Mouse (Mus musculus) kidney, embryonic 15.5 days (tissue): Measurements from ENCODE around the gene Fubp3. TPM values are rescaled to one million over a fixed set of nuclear protein-coding genes. Genes with fewer than 3 reads are reported as not detected.
A peak's percentile ranks its signal among the peaks of the same experiment; 100 is the strongest.

ENCODE experiments used
- ATAC-seq: fragments of 200-750 bp; cut with Nextera tagmentation; replicated peaks from 2 replicates; pipeline ENCODE4 v1.8.0; 2017; ENCODE audit warnings: moderate TSS enrichment; ENCODE audit not compliant: low FRiP score
- H3K27ac ChIP-seq: fragments of 300-500 bp; sonication (generic); 2 replicates; pipeline ENCODE4 v1.5.1; 2015; ENCODE audit warnings: mild to moderate bottlenecking, inconsistent platforms
- H3K27me3 ChIP-seq: fragments of 300-500 bp; sonication (generic); 2 replicates; pipeline ENCODE4 v1.6.1; 2015; ENCODE audit warnings: inconsistent platforms
- H3K36me3 ChIP-seq: fragments of 300-500 bp; sonication (generic); 2 replicates; pipeline ENCODE4 v1.6.1; 2015; ENCODE audit warnings: inconsistent platforms
- H3K4me1 ChIP-seq: fragments of 300-500 bp; sonication (generic); 2 replicates; pipeline ENCODE4 v1.6.1; 2015; ENCODE audit warnings: inconsistent platforms
- H3K4me2 ChIP-seq: fragments of 300-500 bp; sonication (generic); 2 replicates; pipeline ENCODE4 v1.6.1; 2015; ENCODE audit warnings: moderate library complexity, mild to moderate bottlenecking, inconsistent platforms
- H3K4me3 ChIP-seq: fragments of 300-500 bp; sonication (generic); replicated peaks from 2 replicates; pipeline ENCODE4 v1.5.1; 2015; ENCODE audit warnings: mild to moderate bottlenecking, inconsistent platforms
- H3K9ac ChIP-seq: fragments of 300-500 bp; sonication (generic); 2 replicates; pipeline ENCODE4 v1.6.1; 2015; ENCODE audit warnings: mild to moderate bottlenecking, inconsistent platforms
- H3K9me3 ChIP-seq: fragments of 300-500 bp; sonication (generic); replicated peaks from 2 replicates; pipeline ENCODE4 v1.6.1; 2016; ENCODE audit warnings: inconsistent platforms
- WGBS: fragments of 180-500 bp; shearing (Covaris S2); methylation state at CpG from one replicate; pipeline ENCODE4 v1.1.7; 2015; ENCODE audit warnings: mixed read lengths; 5-methylcytosine and 5-hydroxymethylcytosine counted together
- polyA plus RNA-seq: library from polyadenylated mRNA; unstranded; fragments of >200 nt; fragmentation: Nextera tagmentation; extraction: Ambion mirVana; gene quantifications from 2 replicates; pipeline ENCODE4 v1.2.1, GENCODE M21; 2015

Fubp3 gene
- polyA plus RNA-seq, 1 experiment from 2014 or later: 86.4 TPM

GRCm38 (mm10) chr2:31572915-31573635 lies 624 bp downstream of the Fubp3 start:
- H3K4me2 ChIP-seq: peak overlapping the region; percentile 89
- no peak for ATAC-seq

GRCm38 (mm10) chr2:31581617-31582016 lies 9.2 kb downstream of the Fubp3 start:
- Histone ChIP-seq H3K27ac (no peak overlapping the region), H3K9ac (no peak overlapping the region), H3K4me2 (no peak overlapping the region), H3K9me3 (no peaks in the 10 kb centered on the region), H3K4me3 (no peak overlapping the region), H3K4me1 (no peaks in the 10 kb centered on the region), H3K36me3 (peaks cover 59% of the 10 kb centered on the region), H3K27me3 (no peaks in the 10 kb centered on the region)
- ATAC-seq: no peak
- 86% methylated on average over 2 of the region's 2 CpGs for WGBS

More at GRCm38 (mm10) chr2:31572915-31573635, 624 bp downstream of the Fubp3 start:
- peaks cover 22% of the 10 kb centered on the region for H3K4me1 ChIP-seq
- peak overlapping the region; percentile 93 for H3K4me3 ChIP-seq
- no peaks in the 10 kb centered on the region for H3K27me3 ChIP-seq
- peaks cover 18% of the 10 kb centered on the region; the same call in 1 of the 2 replicates for H3K36me3 ChIP-seq
- no peaks in the 10 kb centered on the region for H3K9me3 ChIP-seq
- 2% methylated on average over 41 of the region's 41 CpGs for WGBS
- H3K27ac ChIP-seq: peak overlapping the region; percentile 95
- peak overlapping the region; percentile 88 for H3K9ac ChIP-seq

- H3K36me3 ChIP-seq: peaks cover 81% of the 10 kb centered on the region
- no peak overlapping the region for H3K4me3 ChIP-seq
- 0 out of 2 replicates have a peak, but pooled peaks cover 2% of the 10 kb centered on the region for H3K4me1 ChIP-seq
- H3K4me2 ChIP-seq: no peak overlapping the region
- H3K27me3 ChIP-seq: no peaks in the 10 kb centered on the region
- 90% methylated on average over 9 of the region's 9 CpGs for WGBS
- no peak overlapping the region for H3K9ac ChIP-seq
- H3K9me3 ChIP-seq: no peaks in the 10 kb centered on the region
- no peak for ATAC-seq
- no peak overlapping the region for H3K27ac ChIP-seq
Observed at GRCm38 (mm10) chr2:31591799-31592484, 19.5 kb downstream of the Fubp3 start.

GRCm38 (mm10) chr2:31607555-31607954 lies 35.1 kb downstream of the Fubp3 start:
- Histone ChIP-seq H3K9me3 (no peaks in the 10 kb centered on the region), H3K4me1 (no peaks in the 10 kb centered on the region), H3K4me2 (no peak overlapping the region), H3K36me3 (peaks cover 99% of the 10 kb centered on the region), H3K27me3 (no peaks in the 10 kb centered on the region), H3K27ac (no peak overlapping the region), H3K4me3 (no peak overlapping the region), H3K9ac (no peak overlapping the region)
- no peak for ATAC-seq
- 89% methylated on average over 1 of the region's 1 CpGs for WGBS

- no peak for ATAC-seq
- H3K27ac ChIP-seq: no peak overlapping the region
- H3K9ac ChIP-seq: no peak overlapping the region
- H3K27me3 ChIP-seq: no peaks in the 10 kb centered on the region
- H3K4me2 ChIP-seq: no peak overlapping the region
- peaks cover 99% of the 10 kb centered on the region for H3K36me3 ChIP-seq
- H3K4me1 ChIP-seq: no peaks in the 10 kb centered on the region
- WGBS: 26% methylated on average over 7 of the region's 7 CpGs
- no peak overlapping the region for H3K4me3 ChIP-seq
- H3K9me3 ChIP-seq: no peaks in the 10 kb centered on the region
Observed at GRCm38 (mm10) chr2:31609859-31610261, 37.4 kb downstream of the Fubp3 start.

GRCm38 (mm10) chr2:31610922-31611321 lies 38.5 kb downstream of the Fubp3 start:
- H3K4me1 ChIP-seq: no peaks in the 10 kb centered on the region
- no peaks in the 10 kb centered on the region for H3K27me3 ChIP-seq
- H3K27ac ChIP-seq: no peak overlapping the region
- ATAC-seq: no peak
- H3K9ac ChIP-seq: no peak overlapping the region
- 63% methylated on average over 4 of the region's 4 CpGs for WGBS
- no peaks in the 10 kb centered on the region for H3K9me3 ChIP-seq
- H3K36me3 ChIP-seq: peaks cover 99% of the 10 kb centered on the region
- no peak overlapping the region for H3K4me3 ChIP-seq
- H3K4me2 ChIP-seq: no peak overlapping the region

- Histone ChIP-seq H3K9me3 (no peaks in the 10 kb centered on the region), H3K9ac (no peak overlapping the region), H3K36me3 (peaks cover 99% of the 10 kb centered on the region), H3K4me1 (no peaks in the 10 kb centered on the region), H3K4me3 (no peak overlapping the region), H3K4me2 (no peak overlapping the region), H3K27ac (no peak overlapping the region), H3K27me3 (no peaks in the 10 kb centered on the region)
- WGBS: 71% methylated on average over 8 of the region's 8 CpGs
- no peak for ATAC-seq
Observed at GRCm38 (mm10) chr2:31611400-31611799, 38.9 kb downstream of the Fubp3 start.

- Histone ChIP-seq H3K36me3 (peaks cover 93% of the 10 kb centered on the region), H3K27ac (no peak overlapping the region), H3K4me2 (no peak overlapping the region), H3K9me3 (no peaks in the 10 kb centered on the region), H3K4me1 (no peaks in the 10 kb centered on the region), H3K27me3 (no peaks in the 10 kb centered on the region), H3K9ac (no peak overlapping the region), H3K4me3 (no peak overlapping the region)
- WGBS: 73% methylated on average over 6 of the region's 6 CpGs
- ATAC-seq: no peak
Observed at GRCm38 (mm10) chr2:31612627-31613026, 40.2 kb downstream of the Fubp3 start.

GRCm38 (mm10) chr2:31613781-31614180 lies 41.3 kb downstream of the Fubp3 start:
- Histone ChIP-seq H3K9ac (no peak overlapping the region), H3K36me3 (peaks cover 91% of the 10 kb centered on the region), H3K27me3 (no peaks in the 10 kb centered on the region), H3K4me3 (no peak overlapping the region), H3K4me1 (no peaks in the 10 kb centered on the region), H3K27ac (no peak overlapping the region), H3K9me3 (no peaks in the 10 kb centered on the region), H3K4me2 (no peak overlapping the region)
- WGBS: 86% methylated on average over 7 of the region's 7 CpGs
- no peak for ATAC-seq

- Histone ChIP-seq H3K27ac (no peak overlapping the region), H3K4me3 (no peak overlapping the region), H3K36me3 (peaks cover 43% of the 10 kb centered on the region), H3K9ac (no peak overlapping the region), H3K4me2 (no peak overlapping the region), H3K9me3 (no peaks in the 10 kb centered on the region), H3K27me3 (no peaks in the 10 kb centered on the region), H3K4me1 (no peaks in the 10 kb centered on the region)
- no peak for ATAC-seq
- 85% methylated on average over 14 of the region's 14 CpGs for WGBS
Observed at GRCm38 (mm10) chr2:31618484-31619161, 46.2 kb downstream of the Fubp3 start.

- peaks cover 37% of the 10 kb centered on the region for H3K36me3 ChIP-seq
- no peaks in the 10 kb centered on the region for H3K27me3 ChIP-seq
- no peak overlapping the region for H3K4me2 ChIP-seq
- ATAC-seq: no peak
- WGBS: 92% methylated on average over 6 of the region's 6 CpGs
- no peak overlapping the region for H3K27ac ChIP-seq
- H3K9me3 ChIP-seq: no peaks in the 10 kb centered on the region
- H3K9ac ChIP-seq: no peak overlapping the region
- H3K4me3 ChIP-seq: no peak overlapping the region
- H3K4me1 ChIP-seq: no peaks in the 10 kb centered on the region
Observed at GRCm38 (mm10) chr2:31619208-31619607, 46.8 kb downstream of the Fubp3 start.

- ATAC-seq: no peak
- no peak overlapping the region for H3K4me3 ChIP-seq
- no peaks in the 10 kb centered on the region for H3K36me3 ChIP-seq
- no peak overlapping the region for H3K27ac ChIP-seq
- H3K9me3 ChIP-seq: no peaks in the 10 kb centered on the region
- H3K4me2 ChIP-seq: no peak overlapping the region
- 70% methylated on average over 3 of the region's 3 CpGs for WGBS
- H3K4me1 ChIP-seq: peaks cover 31% of the 10 kb centered on the region
- H3K9ac ChIP-seq: no peak overlapping the region
- peaks cover 82% of the 10 kb centered on the region for H3K27me3 ChIP-seq
Observed at GRCm38 (mm10) chr2:31633531-31633930, 61.1 kb downstream of the Fubp3 start.
